Mouse (Mus musculus) kidney, embryonic 16.5 days (tissue): Measurements from ENCODE around the gene Slc18a2. TPM values are rescaled to one million over a fixed set of nuclear protein-coding genes. Genes with fewer than 3 reads are reported as not detected.

ENCODE experiments used
- polyA plus RNA-seq: library from polyadenylated mRNA; unstranded; fragments of >200 nt; fragmentation: Nextera tagmentation; extraction: Ambion mirVana; gene quantifications from 2 replicates; pipeline ENCODE4 v1.2.1, GENCODE M21; 2015

Gene Slc18a2
- polyA plus RNA-seq, 1 experiment from 2014 or later = 8.1 TPM

Other genes starting within 250 kb of the Slc18a2 start
- 2.4 and 2.7 TPM in 2 replicates for gene Shtn1, start 184.8 kb upstream of the Slc18a2 start, polyA plus RNA-seq
- not detected in 2 replicates for gene Vax1, start 90.8 kb upstream of the Slc18a2 start, polyA plus RNA-seq
- not detected in 2 replicates for gene Kcnk18, start 41.7 kb upstream of the Slc18a2 start, polyA plus RNA-seq
- 22.6 and 54.9 TPM in 2 replicates for gene Rps12-ps3, start 61.4 kb downstream of the Slc18a2 start, polyA plus RNA-seq
- 8.6 and 8.7 TPM in 2 replicates for gene Pdzd8, start 84.9 kb downstream of the Slc18a2 start, polyA plus RNA-seq
- 29.7 and 38.1 TPM in 2 replicates for gene Emx2, start 197.5 kb downstream of the Slc18a2 start, polyA plus RNA-seq